Mouse (Mus musculus): Measurements from ENCODE around the gene Snurf. TPM values are rescaled to one million over a fixed set of nuclear protein-coding genes. Genes with fewer than 3 reads are reported as not detected.

Gene Snurf
- polyA plus RNA-seq (2015; fragmentation: Nextera tagmentation; extraction: Ambion mirVana): 11.7 and 12.9 TPM in 2 replicates

GRCm38 (mm10) chr7:60004606-60005330, at the start of gene Snurf, which contains the start of gene Gm38393:
TSS of gene Snurf (minus strand) at chr7:60005049.
TSS of gene Gm38393 (minus strand) at chr7:60005064.

Other genes starting within 250 kb of the Snurf start
- 0.05 and 0.12 TPM in 2 replicates for gene Gm38393, start within 50 bp of the Snurf start, polyA plus RNA-seq (2015; fragmentation: Nextera tagmentation; extraction: Ambion mirVana)
- gene Snrpn, start 135.2 kb upstream of the Snurf start, polyA plus RNA-seq (2015; fragmentation: Nextera tagmentation; extraction: Ambion mirVana): 17.0 and 17.5 TPM in 2 replicates